In the genomic region with DNA sequence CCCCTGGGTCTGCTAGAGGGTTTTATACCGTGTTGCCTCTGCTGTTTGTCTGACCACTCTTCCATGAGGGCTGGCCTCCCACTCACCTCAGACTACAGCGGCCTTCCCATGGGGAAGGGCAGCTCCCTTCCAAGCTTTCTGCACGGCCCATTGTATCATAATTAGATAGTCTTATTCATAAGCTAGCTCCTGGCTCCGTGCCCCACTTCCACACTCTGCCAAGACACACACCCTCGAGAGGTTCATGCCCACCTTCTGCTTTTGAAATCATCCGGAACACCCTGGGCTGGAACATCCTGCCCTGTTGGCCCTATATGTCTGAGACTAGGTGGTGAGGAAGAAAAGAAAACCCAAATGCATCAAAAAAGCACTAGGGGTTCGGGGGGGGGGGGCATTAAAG, we compare ENCODE assay signal across 10 mouse cellular contexts. TPM values are rescaled to one million over a fixed set of nuclear protein-coding genes. Genes with fewer than 3 reads are reported as not detected.
A peak's percentile ranks its signal among the peaks of the same experiment; 100 is the strongest.
DNase-seq lines count a peak whose midpoint lies in the region; ATAC-seq and TF ChIP-seq lines count a peak whose summit lies in the region.
"Had no signal": no experiment of that assay in that cellular context is flagged by ENCODE, and none has a peak within 500 bp of the region (broad histone marks: within the 10 kb centered on the region; RNA-seq: fewer than 3 reads in every experiment).

No protein-coding gene starts in this region.

- peak; percentile 84 for DNase-seq in kidney, adult 2 months
- DNase-seq in cerebellum, adult 11-12 months, result peak; percentile 91
- peak; percentile 59 for DNase-seq in gastrocnemius, postnatal 14 days
- DNase-seq in lung, postnatal 0 days (ENCODE audit: low spot score), result peak; percentile 63
- no peak for DNase-seq in spleen, postnatal 36 days (ENCODE audit: low spot score in 2 of 2)
- no peak for DNase-seq in adrenal gland, adult (ENCODE audit: inconsistent age in 2 of 2, low spot score in 1 of 2)
- DNase-seq: lung, embryonic 14.5 days had no signal

- H3K27me3 ChIP-seq in kidney, adult 2 months (replicated peaks; ENCODE audit: control insufficient read depth, insufficient read depth, low read length), result no peaks in the 10 kb centered on the region
- no peaks in the 10 kb centered on the region for H3K27me3 ChIP-seq in kidney, embryonic 15.5 days
- no peaks in the 10 kb centered on the region for H3K27me3 ChIP-seq in lung, postnatal 0 days (replicated peaks; ENCODE audit: insufficient read depth, low read length)
- H3K27me3 ChIP-seq: hindbrain, embryonic 15.5 days had no signal

- TF ChIP-seq POLR2A in kidney, adult 2 months (IDR thresholded peaks at IDR 0.05; ENCODE audit: low read depth, low read length), result no peak

- no peak overlapping the region for H3K4me2 ChIP-seq in kidney, embryonic 15.5 days
- H3K4me2 ChIP-seq in lung, postnatal 0 days (replicated peaks; ENCODE audit: low read depth, low read length), result no peak overlapping the region
- H3K4me2 ChIP-seq: hindbrain, embryonic 15.5 days; lung, embryonic 14.5 days had no signal

- TF ChIP-seq CTCF in kidney, adult 2 months (conservative IDR thresholded peaks at IDR 0.05; ENCODE audit: insufficient read depth, insufficient read length, low read depth, low read length), result no peak
- no peak for TF ChIP-seq CTCF in lung, postnatal 0 days (IDR thresholded peaks at IDR 0.05)

- intact Hi-C loops in gastrocnemius, postnatal 14 days (cut with DNase I; ENCODE audit: low total_unique reads), result no loop called here

- H3K9ac ChIP-seq in kidney, embryonic 15.5 days, result no peak overlapping the region
- H3K9ac ChIP-seq in lung, postnatal 0 days (replicated peaks; ENCODE audit: low read depth), result no peak overlapping the region
- H3K9ac ChIP-seq: hindbrain, embryonic 15.5 days; lung, embryonic 14.5 days had no signal

- 52% methylated on average over 7 of the region's 7 CpGs for WGBS in kidney, adult 2 months
- WGBS in kidney, embryonic 15.5 days, result 77% methylated on average over 7 of the region's 7 CpGs
- 34% methylated on average over 7 of the region's 7 CpGs for WGBS in lung, postnatal 0 days

- H3K36me3 ChIP-seq in kidney, adult 2 months (ENCODE audit: control insufficient read depth, insufficient read depth, low read length), result no peaks in the 10 kb centered on the region
- no peaks in the 10 kb centered on the region for H3K36me3 ChIP-seq in kidney, embryonic 15.5 days
- H3K36me3 ChIP-seq in lung, postnatal 0 days (ENCODE audit: insufficient read depth, low read length), result no peaks in the 10 kb centered on the region
- H3K36me3 ChIP-seq: hindbrain, embryonic 15.5 days had no signal

- TF ChIP-seq EP300 in lung, postnatal 0 days (IDR thresholded peaks at IDR 0.05), result peak; percentile 59; the same call in 1 of the 2 replicates

- 0 out of 2 replicates have a peak, but pooled peaks cover 4% of the 10 kb centered on the region for H3K4me1 ChIP-seq in kidney, adult 2 months (ENCODE audit: control insufficient read depth, insufficient read depth, low read length)
- 0 out of 2 replicates have a peak, but pooled peaks cover 6% of the 10 kb centered on the region for H3K4me1 ChIP-seq in kidney, embryonic 15.5 days
- peaks cover 8% of the 10 kb centered on the region; the same call in 1 of the 2 replicates for H3K4me1 ChIP-seq in lung, postnatal 0 days (ENCODE audit: insufficient read depth, low read depth, low read length)

- no peak overlapping the region for H3K4me3 ChIP-seq in kidney, adult 2 months (ENCODE audit: insufficient read depth, low read depth, low read length)
- no peak overlapping the region for H3K4me3 ChIP-seq in kidney, embryonic 15.5 days (replicated peaks)
- no peak overlapping the region for H3K4me3 ChIP-seq in lung, postnatal 0 days (ENCODE audit: low read depth, low read length)
- H3K4me3 ChIP-seq: hindbrain, embryonic 15.5 days had no signal

- H3K9me3 ChIP-seq in kidney, embryonic 15.5 days (replicated peaks), result no peaks in the 10 kb centered on the region
- no peaks in the 10 kb centered on the region for H3K9me3 ChIP-seq in lung, postnatal 0 days (ENCODE audit: low read length)
- H3K9me3 ChIP-seq: hindbrain, embryonic 15.5 days had no signal

- no peak overlapping the region for H3K27ac ChIP-seq in kidney, adult 2 months (ENCODE audit: insufficient read depth, low read depth, low read length)
- no peak overlapping the region for H3K27ac ChIP-seq in kidney, embryonic 15.5 days
- no peak overlapping the region for H3K27ac ChIP-seq in lung, postnatal 0 days (ENCODE audit: low read length)
- H3K27ac ChIP-seq: hindbrain, embryonic 15.5 days had no signal

- ATAC-seq in kidney, embryonic 15.5 days (replicated peaks; ENCODE audit: low FRiP score), result no peak
- peak; percentile 51 for ATAC-seq in lung, postnatal 0 days
- ATAC-seq in activated CD4-positive, CD25-positive, alpha-beta regulatory T cell, adult 4 months, result no peak

RNA-seq across cellular contexts. Expression of a gene that starts 18.9 kb away (rescaled TPM):
- polyA plus RNA-seq in kidney, adult 2 months (2012; rRNA removed), result 1.4 and 1.9 TPM in 2 replicates
- polyA plus RNA-seq in kidney, embryonic 15.5 days (2015; fragmentation: Nextera tagmentation; extraction: Ambion mirVana), result 1.2 and 1.5 TPM in 2 replicates
- 1 to 10 TPM; 1.5 to 1.7 TPM for total RNA-seq in gastrocnemius, postnatal 14 days (2021)
- polyA plus RNA-seq in lung, postnatal 0 days (2015; fragmentation: Nextera tagmentation; extraction: Ambion mirVana), result 1.9 and 2.2 TPM in 2 replicates
- polyA plus RNA-seq in activated CD4-positive, CD25-positive, alpha-beta regulatory T cell, adult 4 months (2017; shearing (Covaris generic)), result 1 to 10 TPM; 1.6 to 2.1 TPM

Comparison
In these comparisons a context has a peak if more than half of its experiments do, and no peak if none do; other contexts are left out.
1. DNase-seq: peak in kidney, adult 2 months (single experiment), cerebellum, adult 11-12 months (single experiment), gastrocnemius, postnatal 14 days (single experiment) and lung, postnatal 0 days (single experiment); none in spleen, postnatal 36 days (0 of 2) and adrenal gland, adult (0 of 2).